Mouse (Mus musculus) erythroid progenitor cell, adult 5-6 weeks (primary cell): ENCODE measurements around the gene Pgk2. TPM values are rescaled to one million over a fixed set of nuclear protein-coding genes. Genes with fewer than 3 reads are reported as not detected.
"Not testable (repeated sequence)": the region's sequence is repeated elsewhere in the genome, so short reads cannot be mapped to it uniquely, and the experiment has no call there.

Source experiments
- ATAC-seq: replicated peaks from 2 replicates; pipeline ENCODE4 v1.8.0; 2016; ENCODE audit warnings: moderate number of reproducible peaks, mild to moderate bottlenecking, moderate TSS enrichment, inconsistent platforms; ENCODE audit not compliant: poor library complexity, low FRiP score, severe bottlenecking
- total RNA-seq, 2 experiments: library from RNA; stranded (forward) in 1 of 2; stranded (reverse) in 1 of 2; fragments of 150-400 nt in 1 of 2; fragments of 186-747, 209-891 nt in 1 of 2; gene quantifications; 2 replicates each; pipeline versions ENCODE4 v1.2.3 to v1.2.4; 2015 to 2017; ENCODE audit warnings: low replicate concordance in 2 of 2

Pgk2 gene
- total RNA-seq (2015; ENCODE audit: low replicate concordance) (not detected in 2 replicates), total RNA-seq (2017; ENCODE audit: low replicate concordance) (not detected in 2 replicates)

- ATAC-seq = no peak
Observed at GRCm38 (mm10) chr17:40208540-40208939, at the start of gene Pgk2. Gene Pgk2 (minus strand): TSS chr17:40208640.

GRCm38 (mm10) chr17:40252487-40252886, 44.0 kb upstream of the Pgk2 start:
- ATAC-seq = no peak

GRCm38 (mm10) chr17:40242135-40242534, 33.7 kb upstream of the Pgk2 start, which contains the start of gene Crisp3:
Gene Crisp3 (minus strand): TSS chr17:40242288.
- no peak for ATAC-seq

- not testable (repeated sequence) for ATAC-seq
Observed at GRCm38 (mm10) chr17:40201803-40202202, 6.6 kb downstream of the Pgk2 start.

GRCm38 (mm10) chr17:40190192-40190591, 18.2 kb downstream of the Pgk2 start:
- not testable (repeated sequence) for ATAC-seq

- ATAC-seq = not testable (repeated sequence)
Observed at GRCm38 (mm10) chr17:40157729-40158359, 50.6 kb downstream of the Pgk2 start.

Other genes with a start within 250 kb of the Pgk2 start
- not detected in 2 replicates for gene AC192777.2, start 113.2 kb downstream of the Pgk2 start, total RNA-seq (2015; ENCODE audit: low replicate concordance)
- not detected in 2 replicates for gene AC192777.2, start 113.2 kb downstream of the Pgk2 start, total RNA-seq (2017; ENCODE audit: low replicate concordance)
- not detected in 2 replicates for gene Crisp3, start 33.6 kb upstream of the Pgk2 start, total RNA-seq (2015; ENCODE audit: low replicate concordance)
- not detected in 2 replicates for gene Crisp3, start 33.6 kb upstream of the Pgk2 start, total RNA-seq (2017; ENCODE audit: low replicate concordance)
- not detected in 2 replicates for gene Crisp1, start 110.6 kb upstream of the Pgk2 start, total RNA-seq (2015; ENCODE audit: low replicate concordance)
- not detected in 2 replicates for gene Crisp1, start 110.6 kb upstream of the Pgk2 start, total RNA-seq (2017; ENCODE audit: low replicate concordance)